Mouse (Mus musculus) gastrocnemius, adult 18-20 months (tissue): ENCODE data around the gene Itpr3. TPM values are rescaled to one million over a fixed set of nuclear protein-coding genes. Genes with fewer than 3 reads are reported as not detected.

Source experiments
- DNase-seq: peaks from one replicate; pipeline ENCODE4 v3.0.0; 2021; ENCODE audit warnings: low spot score
- total RNA-seq, 2 experiments: library from RNA; stranded (reverse); gene quantifications; 2 replicates each; pipeline ENCODE4 v1.2.3; 2021

Itpr3 gene
- total RNA-seq, 2 experiments from 2014 or later = 1.4 to 2.2 TPM

GRCm38 (mm10) chr17:27038335-27039050 is 18.6 kb upstream of the Itpr3 start:
- DNase-seq = no peak

DNA sequence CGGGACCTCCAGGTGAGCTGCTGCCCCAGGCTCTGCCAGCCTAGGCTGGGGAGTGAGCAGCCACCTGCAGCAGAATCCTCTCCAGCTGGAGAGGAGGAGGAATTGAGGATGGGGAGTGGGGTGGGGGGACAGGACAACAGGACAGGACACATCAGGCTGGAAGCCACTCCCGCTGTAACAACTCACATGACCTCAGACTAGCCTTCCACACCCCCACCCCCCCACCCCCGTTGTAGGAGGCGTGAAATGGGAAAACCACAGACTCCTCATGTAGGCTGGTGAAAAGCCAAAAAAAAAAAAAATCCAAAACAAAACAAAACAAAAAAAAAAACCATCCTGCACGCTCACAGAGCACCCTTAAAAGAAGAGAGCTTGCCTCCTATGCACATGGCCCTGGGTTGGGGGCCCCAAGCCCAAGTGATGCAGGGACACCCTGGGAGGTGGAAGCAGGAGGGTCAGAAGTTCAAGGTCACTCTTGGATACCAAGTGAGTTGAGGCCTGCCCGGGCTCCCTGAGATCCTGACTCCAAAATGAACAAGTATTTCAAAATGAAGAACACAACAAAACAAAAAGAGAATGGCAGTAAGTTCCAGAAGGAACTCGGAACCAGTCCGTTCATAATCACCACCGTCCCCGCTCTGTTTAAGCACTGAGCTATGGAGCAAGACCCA is 17.5 kb upstream of the Itpr3 start:
- DNase-seq = no peak

DNA sequence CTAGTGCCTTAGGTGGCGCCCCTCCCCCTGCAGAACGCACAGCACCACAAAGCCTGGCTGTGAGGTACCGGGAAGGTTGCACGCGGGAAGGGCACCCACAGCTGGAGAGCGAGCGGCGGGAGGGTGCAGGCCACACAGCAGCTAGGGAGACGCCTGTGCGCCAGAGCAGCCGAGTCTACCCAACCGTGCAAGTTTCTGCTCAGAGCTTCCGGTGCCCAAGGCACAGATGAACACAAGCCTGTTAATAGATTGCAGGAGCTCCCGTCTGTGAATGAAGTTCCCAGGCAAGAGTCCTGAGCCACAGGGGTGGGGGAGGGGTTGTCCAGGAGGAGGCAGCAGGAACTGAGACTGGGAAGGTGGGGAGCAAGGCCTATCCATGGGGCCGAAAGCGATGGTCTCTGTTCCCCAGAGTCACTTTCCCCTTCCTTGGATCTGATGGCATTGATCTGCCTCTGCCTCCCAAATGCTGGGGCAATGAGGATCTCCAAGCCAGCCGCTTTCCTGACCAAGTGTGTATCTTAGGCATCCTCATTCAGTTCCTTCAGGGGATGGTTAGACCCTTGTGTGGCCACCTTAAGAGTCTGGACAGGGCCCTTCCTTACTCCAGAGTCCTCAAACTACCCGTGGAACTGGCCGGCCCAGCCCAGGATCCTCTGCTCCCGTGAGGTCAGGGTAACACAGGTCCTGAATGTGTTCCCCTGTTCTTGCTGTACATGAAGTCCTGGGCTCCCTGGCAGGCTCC is 16.6 kb upstream of the Itpr3 start:
- no peak for DNase-seq

GRCm38 (mm10) chr17:27041046-27041786 is 15.9 kb upstream of the Itpr3 start:
- no peak for DNase-seq

- no peak for DNase-seq
Observed at GRCm38 (mm10) chr17:27041787-27042055, 15.4 kb upstream of the Itpr3 start.

GRCm38 (mm10) chr17:27042840-27043239 is 14.3 kb upstream of the Itpr3 start:
- no peak for DNase-seq

DNA sequence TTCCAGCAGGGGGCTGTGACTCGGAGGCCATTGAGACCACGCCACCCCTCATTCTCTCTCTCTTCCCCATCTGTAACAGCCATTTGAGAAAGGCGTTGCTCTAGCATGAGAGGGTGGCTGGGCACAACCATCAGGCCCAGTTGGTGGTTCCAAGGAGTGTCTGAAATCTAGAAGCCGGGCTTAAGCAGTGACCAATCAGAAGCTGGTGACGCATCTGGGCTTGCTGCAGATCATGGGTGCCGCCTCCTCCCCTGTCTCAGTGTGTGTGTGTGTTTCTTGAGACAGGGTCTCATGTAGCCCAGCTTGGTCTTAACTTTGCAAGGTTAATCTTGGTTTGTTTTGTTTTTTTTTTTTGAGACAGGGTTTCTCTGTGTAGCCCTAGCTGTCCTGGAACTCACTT is 11.9 kb upstream of the Itpr3 start:
- DNase-seq = no peak

DNA sequence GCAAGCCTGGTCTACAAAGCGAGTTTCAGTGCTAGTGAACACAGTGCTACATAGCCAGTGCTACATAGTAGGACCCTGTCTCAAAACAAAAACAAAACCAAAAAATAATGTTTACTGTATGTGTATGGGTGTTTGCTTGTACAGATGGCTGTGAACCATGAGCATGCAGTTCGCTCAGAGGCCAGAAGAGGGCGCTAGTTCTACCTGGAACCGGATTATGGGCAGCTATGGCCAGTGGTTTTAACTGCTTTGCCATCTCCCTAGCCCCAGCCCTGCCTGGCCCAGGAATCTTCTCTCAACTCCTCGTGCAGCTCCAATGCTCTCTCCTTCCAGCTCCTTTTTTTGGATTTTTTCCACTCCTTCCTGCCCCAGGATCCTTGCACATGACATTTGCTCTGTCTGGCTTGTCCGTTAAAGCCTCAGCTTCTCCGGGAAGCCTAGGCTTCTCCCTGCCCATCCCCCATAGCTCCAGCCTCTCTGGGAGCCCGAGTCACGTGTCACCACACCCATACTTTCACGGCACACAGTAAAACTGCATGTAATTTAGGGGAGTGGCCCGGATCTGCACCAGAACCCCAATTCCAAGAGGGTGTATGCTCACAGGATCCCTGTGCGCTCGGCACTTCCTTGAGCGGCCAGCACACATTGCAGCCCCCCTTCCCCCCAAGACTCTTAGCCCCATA is 9.2 kb upstream of the Itpr3 start:
- no peak for DNase-seq

DNA sequence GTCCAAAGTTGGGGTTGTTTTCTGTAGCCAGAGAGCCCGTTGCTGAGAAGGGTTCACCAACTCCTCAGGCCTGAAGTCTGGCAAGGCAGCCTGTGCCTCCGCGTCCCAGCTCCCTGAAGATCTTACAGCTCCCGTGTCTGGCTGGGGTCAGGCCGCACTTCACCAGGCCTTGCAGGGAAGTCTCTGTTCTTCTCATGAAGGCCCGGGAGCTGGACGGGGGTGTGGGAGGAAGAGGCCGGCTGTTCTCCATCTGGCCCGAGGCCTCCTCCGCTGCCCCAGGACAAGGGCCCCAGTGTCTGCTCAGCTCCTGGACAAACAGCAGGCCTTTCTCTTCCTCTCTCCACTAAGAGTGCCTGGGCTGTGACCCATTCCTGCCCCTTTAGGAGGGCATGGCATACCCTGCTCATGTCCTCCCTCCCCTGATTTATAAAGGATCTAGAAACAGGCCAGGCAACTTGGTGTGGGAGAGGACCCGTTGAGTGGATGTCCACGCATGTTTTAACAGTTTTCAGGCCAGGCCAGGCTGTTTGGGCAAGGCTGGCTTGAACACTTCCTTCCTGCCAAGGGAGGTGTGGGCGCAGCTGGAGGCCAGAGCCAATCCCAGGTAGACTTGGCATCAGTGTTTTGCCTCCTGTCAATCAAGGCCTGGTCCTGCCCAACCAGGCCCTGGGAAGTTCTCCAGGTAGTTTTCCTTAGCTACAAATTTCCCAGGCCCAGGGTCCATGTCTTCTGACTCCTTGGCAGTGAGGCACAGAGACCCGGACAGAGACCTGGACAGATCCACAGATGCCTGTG is 8.5 kb upstream of the Itpr3 start:
- DNase-seq = no peak

GRCm38 (mm10) chr17:27050853-27051252 is 6.3 kb upstream of the Itpr3 start:
- no peak for DNase-seq

- no peak for DNase-seq
Observed at GRCm38 (mm10) chr17:27051514-27051913, 5.6 kb upstream of the Itpr3 start.

GRCm38 (mm10) chr17:27056170-27056569 is 934 bp upstream of the Itpr3 start:
- DNase-seq = peak; percentile 42

GRCm38 (mm10) chr17:27057517-27058055 is 482 bp downstream of the Itpr3 start:
- DNase-seq = no peak

DNA sequence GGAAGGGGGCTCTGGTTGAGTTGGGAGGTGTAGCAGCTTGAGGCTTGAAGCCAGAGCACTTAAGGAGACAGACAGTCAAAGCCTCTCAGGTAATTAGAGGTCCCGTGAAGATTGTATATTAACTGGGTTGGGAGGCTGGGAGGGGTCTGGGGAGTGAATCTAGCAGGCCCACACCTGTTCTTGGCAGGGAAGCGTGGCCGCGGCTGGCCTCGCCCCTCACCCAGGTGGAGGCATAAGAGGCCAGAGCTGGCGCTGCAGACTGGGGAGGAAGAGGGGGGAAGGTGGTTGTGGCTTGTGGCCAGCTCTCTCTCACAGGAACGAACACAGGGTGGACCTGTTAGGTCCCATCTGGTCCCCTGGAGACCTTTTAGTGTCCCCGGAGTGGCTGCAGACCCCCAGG is 3.6 kb downstream of the Itpr3 start:
- no peak for DNase-seq

- no peak for DNase-seq
Observed at GRCm38 (mm10) chr17:27061727-27062126, 4.6 kb downstream of the Itpr3 start.

GRCm38 (mm10) chr17:27062684-27063083 is 5.6 kb downstream of the Itpr3 start:
- DNase-seq = no peak

DNA sequence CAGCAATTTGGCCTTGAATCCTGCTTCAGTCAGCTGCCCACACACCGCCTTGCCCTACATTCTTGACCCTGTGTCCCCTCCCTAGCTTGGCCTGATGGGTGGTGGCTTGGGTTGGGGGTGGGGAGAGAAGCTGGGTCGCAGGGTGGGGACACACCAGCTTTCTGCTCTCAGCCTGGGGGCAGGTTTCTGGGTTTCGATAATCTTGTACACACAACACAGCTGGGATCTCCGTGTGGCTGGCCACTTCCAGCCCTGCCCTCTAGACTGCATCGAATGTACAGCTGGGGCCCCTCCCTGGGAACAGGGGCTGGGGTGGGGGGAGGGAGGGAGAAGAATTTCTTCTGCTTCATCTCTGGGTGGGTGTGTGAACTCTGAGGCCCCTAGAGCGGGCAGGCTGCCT is 6.6 kb downstream of the Itpr3 start:
- no peak for DNase-seq

DNA sequence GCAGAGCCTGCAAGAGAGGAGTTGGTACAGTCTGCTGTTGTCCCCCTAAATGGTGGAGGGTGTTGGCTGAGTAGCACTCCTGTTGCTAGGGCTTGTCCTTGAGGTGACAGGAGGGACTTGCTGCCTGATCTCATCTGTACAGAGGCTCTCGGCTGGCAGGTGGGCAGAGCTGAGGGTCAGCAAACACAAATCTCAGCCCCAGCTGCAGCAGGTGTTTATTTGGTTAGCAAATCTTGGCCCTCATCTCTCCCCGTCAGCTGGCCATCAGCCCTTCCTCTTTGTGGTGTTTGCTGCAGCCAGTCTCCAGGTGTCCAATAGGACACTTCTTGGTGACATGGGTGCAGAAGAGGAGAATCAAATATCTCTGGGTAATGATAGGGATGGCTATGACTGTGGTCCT is 7.1 kb downstream of the Itpr3 start:
- DNase-seq = no peak

DNA sequence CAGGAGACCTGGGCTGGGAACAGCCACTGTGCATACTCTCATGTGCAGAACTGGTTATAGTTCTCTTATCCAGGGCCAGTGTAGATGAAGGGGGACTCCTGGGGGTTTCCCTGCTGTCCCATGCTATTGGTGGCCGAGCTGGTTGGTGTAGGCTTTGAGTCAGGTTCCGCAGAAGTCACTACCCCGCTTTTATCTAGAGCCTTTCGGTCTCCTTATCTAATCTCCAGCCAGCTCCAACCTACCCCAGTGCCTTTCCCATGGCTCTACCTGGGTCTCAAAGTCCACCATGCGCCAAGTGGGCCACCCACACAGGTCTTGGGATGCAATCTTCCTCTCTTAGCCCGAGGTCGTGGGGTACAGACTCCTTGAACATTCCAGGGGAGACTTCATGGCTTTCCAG is 9.0 kb downstream of the Itpr3 start:
- DNase-seq = no peak

GRCm38 (mm10) chr17:27069071-27069470 is 12.0 kb downstream of the Itpr3 start:
- no peak for DNase-seq
